Mouse (Mus musculus): ENCODE measurements around the gene Hoxc9. TPM values are rescaled to one million over a fixed set of nuclear protein-coding genes. Genes with fewer than 3 reads are reported as not detected.
A peak's percentile ranks its signal among the peaks of the same experiment; 100 is the strongest.

Hoxc9 gene
- polyA plus RNA-seq, 1 experiment from 2014 or later = 0.49 TPM

- Histone ChIP-seq H3K9me3 (ENCODE audit: control insufficient read depth, low read length) (no peaks in the 10 kb centered on the region), H3K27ac (ENCODE audit: low read length) (no peak overlapping the region), H3K9ac (ENCODE audit: low read depth, low read length) (0 out of 2 replicates have a peak overlapping the region, but pooled peaks have one; percentile 72), H3K36me3 (ENCODE audit: control insufficient read depth, insufficient read depth, low read length) (no peaks in the 10 kb centered on the region), H3K4me2 (ENCODE audit: low read depth, low read length) (peak overlapping the region; percentile 72), H3K4me3 (ENCODE audit: low read length) (peak overlapping the region; percentile 49), H3K4me1 (ENCODE audit: control insufficient read depth, insufficient read depth, low read length) (peaks cover 8% of the 10 kb centered on the region; the same call in 1 of the 2 replicates), H3K27me3 (replicated peaks; ENCODE audit: control insufficient read depth, insufficient read depth, low read length) (peaks cover 91% of the 10 kb centered on the region)
- WGBS = 59% methylated on average over 2 of the region's 2 CpGs
- ATAC-seq = no peak
These were observed 25.1 kb downstream of the Hoxc9 start for GRCm38 (mm10) chr15:103001370-103001769.

GRCm38 (mm10) chr15:103002156-103002555, 25.9 kb downstream of the Hoxc9 start:
- H3K4me2 ChIP-seq (ENCODE audit: low read depth, low read length) = peak overlapping the region; percentile 72
- no peak for ATAC-seq
- peaks cover 92% of the 10 kb centered on the region for H3K27me3 ChIP-seq (replicated peaks; ENCODE audit: control insufficient read depth, insufficient read depth, low read length)
- H3K9ac ChIP-seq (ENCODE audit: low read depth, low read length) = no peak overlapping the region
- no peak overlapping the region for H3K4me3 ChIP-seq (ENCODE audit: low read length)
- no peaks in the 10 kb centered on the region for H3K9me3 ChIP-seq (ENCODE audit: control insufficient read depth, low read length)
- H3K4me1 ChIP-seq (ENCODE audit: control insufficient read depth, insufficient read depth, low read length) = peaks cover 8% of the 10 kb centered on the region; the same call in 1 of the 2 replicates
- H3K27ac ChIP-seq (ENCODE audit: low read length) = no peak overlapping the region
- H3K36me3 ChIP-seq (ENCODE audit: control insufficient read depth, insufficient read depth, low read length) = no peaks in the 10 kb centered on the region
- WGBS = 31% methylated on average over 4 of the region's 4 CpGs

GRCm38 (mm10) chr15:103002821-103003448, 26.7 kb downstream of the Hoxc9 start:
- H3K4me2 ChIP-seq (ENCODE audit: low read depth, low read length) = peak overlapping the region; percentile 29
- H3K27ac ChIP-seq (ENCODE audit: low read length) = 0 out of 2 replicates have a peak overlapping the region, but pooled peaks have one; percentile 27
- no peak overlapping the region for H3K9ac ChIP-seq (ENCODE audit: low read depth, low read length)
- 15% methylated on average over 13 of the region's 13 CpGs for WGBS
- no peak overlapping the region for H3K4me3 ChIP-seq (ENCODE audit: low read length)
- H3K36me3 ChIP-seq (ENCODE audit: control insufficient read depth, insufficient read depth, low read length) = no peaks in the 10 kb centered on the region
- H3K9me3 ChIP-seq (ENCODE audit: control insufficient read depth, low read length) = no peaks in the 10 kb centered on the region
- H3K27me3 ChIP-seq (replicated peaks; ENCODE audit: control insufficient read depth, insufficient read depth, low read length) = peaks cover 91% of the 10 kb centered on the region
- no peak for ATAC-seq
- H3K4me1 ChIP-seq (ENCODE audit: control insufficient read depth, insufficient read depth, low read length) = peaks cover 8% of the 10 kb centered on the region; the same call in 1 of the 2 replicates

- no peaks in the 10 kb centered on the region for H3K9me3 ChIP-seq (ENCODE audit: control insufficient read depth, low read length)
- peak overlapping the region; percentile 25 for H3K4me3 ChIP-seq (ENCODE audit: low read length)
- no peaks in the 10 kb centered on the region for H3K36me3 ChIP-seq (ENCODE audit: control insufficient read depth, insufficient read depth, low read length)
- H3K9ac ChIP-seq (ENCODE audit: low read depth, low read length) = peak overlapping the region; percentile 63
- ATAC-seq = no peak
- H3K27ac ChIP-seq (ENCODE audit: low read length) = peak overlapping the region; percentile 80
- H3K4me1 ChIP-seq (ENCODE audit: control insufficient read depth, insufficient read depth, low read length) = peaks cover 13% of the 10 kb centered on the region
- 3% methylated on average over 17 of the region's 17 CpGs for WGBS
- peak overlapping the region; percentile 32 for H3K4me2 ChIP-seq (ENCODE audit: low read depth, low read length)
- H3K27me3 ChIP-seq (replicated peaks; ENCODE audit: control insufficient read depth, insufficient read depth, low read length) = peaks cover 87% of the 10 kb centered on the region
These were observed 29.1 kb downstream of the Hoxc9 start for GRCm38 (mm10) chr15:103005308-103005707.

DNA sequence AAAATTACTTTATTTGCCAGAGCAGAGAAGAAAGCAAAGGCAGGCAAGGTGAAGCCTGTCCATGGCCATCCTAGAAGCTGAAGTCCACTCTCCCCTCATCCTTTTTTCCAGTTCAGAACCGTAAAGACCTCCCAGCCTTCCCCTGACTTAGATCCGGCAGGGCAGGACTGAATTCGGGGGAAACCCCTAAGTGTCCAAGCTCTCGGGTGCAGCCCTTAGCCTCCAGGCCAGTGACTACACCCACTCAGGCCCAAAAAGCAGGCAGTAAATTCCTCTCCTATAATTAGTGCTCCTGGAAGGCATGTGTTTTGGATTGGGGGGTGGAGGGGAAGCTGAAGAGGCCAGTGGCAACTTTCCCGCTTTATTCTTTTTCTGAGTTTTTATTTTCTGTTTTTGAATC, 29.6 kb downstream of the Hoxc9 start:
- H3K9ac ChIP-seq (ENCODE audit: low read depth, low read length) = peak overlapping the region; percentile 63
- peak overlapping the region; percentile 25 for H3K4me3 ChIP-seq (ENCODE audit: low read length)
- H3K4me1 ChIP-seq (ENCODE audit: control insufficient read depth, insufficient read depth, low read length) = peaks cover 14% of the 10 kb centered on the region
- H3K27me3 ChIP-seq (replicated peaks; ENCODE audit: control insufficient read depth, insufficient read depth, low read length) = peaks cover 87% of the 10 kb centered on the region
- no peaks in the 10 kb centered on the region for H3K36me3 ChIP-seq (ENCODE audit: control insufficient read depth, insufficient read depth, low read length)
- H3K9me3 ChIP-seq (ENCODE audit: control insufficient read depth, low read length) = no peaks in the 10 kb centered on the region
- H3K27ac ChIP-seq (ENCODE audit: low read length) = peak overlapping the region; percentile 80
- no peak for ATAC-seq
- WGBS = 17% methylated on average over 5 of the region's 5 CpGs
- H3K4me2 ChIP-seq (ENCODE audit: low read depth, low read length) = peak overlapping the region; percentile 32

DNA sequence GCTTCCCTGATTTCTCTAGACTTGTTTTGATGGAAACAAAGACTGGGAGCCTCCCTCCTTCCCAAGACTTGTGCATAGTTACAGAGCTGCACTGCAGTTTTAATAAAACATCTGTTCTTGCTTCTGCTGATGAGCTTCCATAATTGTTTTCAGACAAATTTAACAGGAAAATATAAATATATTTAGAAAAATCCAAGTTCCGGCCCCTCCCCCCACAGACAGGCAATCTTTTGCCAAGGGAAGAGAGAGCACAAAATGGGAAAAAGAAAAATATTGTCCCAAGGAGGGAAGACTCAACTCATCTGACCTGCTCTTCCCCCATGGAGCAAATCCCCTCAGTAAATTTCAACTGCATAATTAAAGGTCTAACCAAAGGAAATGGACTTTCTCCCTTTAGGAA, 30.1 kb downstream of the Hoxc9 start:
- peak overlapping the region; percentile 32 for H3K4me2 ChIP-seq (ENCODE audit: low read depth, low read length)
- H3K27ac ChIP-seq (ENCODE audit: low read length) = peak overlapping the region; percentile 80
- peaks cover 88% of the 10 kb centered on the region for H3K27me3 ChIP-seq (replicated peaks; ENCODE audit: control insufficient read depth, insufficient read depth, low read length)
- peak overlapping the region; percentile 63 for H3K9ac ChIP-seq (ENCODE audit: low read depth, low read length)
- no peaks in the 10 kb centered on the region for H3K36me3 ChIP-seq (ENCODE audit: control insufficient read depth, insufficient read depth, low read length)
- H3K9me3 ChIP-seq (ENCODE audit: control insufficient read depth, low read length) = no peaks in the 10 kb centered on the region
- ATAC-seq = no peak
- H3K4me1 ChIP-seq (ENCODE audit: control insufficient read depth, insufficient read depth, low read length) = peaks cover 17% of the 10 kb centered on the region
- no peak overlapping the region for H3K4me3 ChIP-seq (ENCODE audit: low read length)
- WGBS = 19% methylated on average over 1 of the region's 1 CpGs

DNA sequence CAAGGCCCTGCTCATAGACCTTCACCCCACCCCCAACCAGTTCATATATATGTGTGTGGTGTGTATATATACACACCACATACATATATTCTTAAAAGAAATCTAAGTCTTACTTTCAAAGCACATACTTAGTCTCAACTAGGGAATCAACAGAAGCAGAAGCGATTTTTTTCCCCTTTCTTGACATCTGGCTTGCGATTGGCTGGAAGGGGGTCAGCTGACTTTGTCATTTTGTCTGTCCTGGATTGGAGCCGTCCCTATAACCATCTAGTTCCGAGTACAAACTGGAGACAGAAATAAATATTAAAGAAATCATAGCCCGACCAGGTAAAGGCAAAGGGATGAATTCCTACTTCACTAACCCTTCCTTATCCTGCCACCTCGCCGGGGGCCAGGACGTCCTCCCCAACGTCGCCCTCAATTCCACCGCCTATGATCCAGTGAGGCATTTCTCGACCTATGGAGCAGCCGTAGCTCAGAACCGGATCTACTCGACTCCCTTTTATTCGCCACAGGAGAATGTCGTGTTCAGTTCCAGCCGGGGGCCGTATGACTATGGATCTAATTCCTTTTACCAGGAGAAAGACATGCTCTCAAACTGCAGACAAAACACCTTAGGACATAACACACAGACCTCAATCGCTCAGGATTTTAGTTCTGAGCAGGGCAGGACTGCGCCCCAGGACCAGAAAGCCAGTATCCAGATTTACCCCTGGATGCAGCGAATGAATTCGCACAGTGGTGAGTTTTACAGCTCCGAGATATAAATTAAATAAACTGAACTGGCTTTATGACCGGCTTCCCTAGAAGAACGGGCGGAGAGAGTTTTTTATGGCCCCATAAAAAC, 33.2 kb downstream of the Hoxc9 start:
- ATAC-seq = no peak
- peak overlapping the region; percentile 48 for H3K4me3 ChIP-seq (ENCODE audit: low read length)
- H3K9ac ChIP-seq (ENCODE audit: low read depth, low read length) = peak overlapping the region; percentile 71
- peak overlapping the region; percentile 80 for H3K27ac ChIP-seq (ENCODE audit: low read length)
- H3K9me3 ChIP-seq (ENCODE audit: control insufficient read depth, low read length) = no peaks in the 10 kb centered on the region
- no peaks in the 10 kb centered on the region for H3K36me3 ChIP-seq (ENCODE audit: control insufficient read depth, insufficient read depth, low read length)
- peak overlapping the region; percentile 46 for H3K4me2 ChIP-seq (ENCODE audit: low read depth, low read length)
- peaks cover 84% of the 10 kb centered on the region for H3K27me3 ChIP-seq (replicated peaks; ENCODE audit: control insufficient read depth, insufficient read depth, low read length)
- 2% methylated on average over 27 of the region's 27 CpGs for WGBS
- H3K4me1 ChIP-seq (ENCODE audit: control insufficient read depth, insufficient read depth, low read length) = peaks cover 22% of the 10 kb centered on the region

GRCm38 (mm10) chr15:103010112-103010846, 34.0 kb downstream of the Hoxc9 start:
- Histone ChIP-seq H3K4me1 (ENCODE audit: control insufficient read depth, insufficient read depth, low read length) (peaks cover 22% of the 10 kb centered on the region), H3K9me3 (ENCODE audit: control insufficient read depth, low read length) (no peaks in the 10 kb centered on the region), H3K4me2 (ENCODE audit: low read depth, low read length) (peak overlapping the region; percentile 46), H3K4me3 (ENCODE audit: low read length) (peak overlapping the region; percentile 48), H3K9ac (ENCODE audit: low read depth, low read length) (peak overlapping the region; percentile 71), H3K27ac (ENCODE audit: low read length) (peak overlapping the region; percentile 80), H3K27me3 (replicated peaks; ENCODE audit: control insufficient read depth, insufficient read depth, low read length) (peaks cover 84% of the 10 kb centered on the region), H3K36me3 (ENCODE audit: control insufficient read depth, insufficient read depth, low read length) (no peaks in the 10 kb centered on the region)
- no peak for ATAC-seq
- WGBS = 6% methylated on average over 31 of the region's 31 CpGs

Data from intestine, embryonic 16.5 days (tissue).